Mouse (Mus musculus) liver, adult 2 months (tissue): Measurements from ENCODE around the gene Tmem119.

Experiments used
- CTCF ChIP-seq: fragments of 200-500 bp; IDR thresholded peaks from 2 replicates; pipeline ENCODE4 v1.5.1; 2011; ENCODE audit warnings: low read depth, low read length, control low read depth
- POLR2A ChIP-seq: fragments of 200-500 bp; IDR thresholded peaks from 2 replicates; pipeline ENCODE4 v1.6.1; 2011; ENCODE audit warnings: low read length, control low read depth; ENCODE audit not compliant: insufficient read depth; ENCODE audit errors: extremely low read depth

- TF ChIP-seq CTCF (no peak), POLR2A (no peak)
Observed at GRCm38 (mm10) chr5:113796401-113797148, 3.7 kb downstream of the Tmem119 start.
